31 mouse cellular contexts compared by ENCODE assay signal in genomic region chr10:82296440-82296839, GRCm38 (mm10). TPM values are rescaled to one million over a fixed set of nuclear protein-coding genes. Genes with fewer than 3 reads are reported as not detected.
DNase-seq lines count a peak whose midpoint lies in the region; ATAC-seq and TF ChIP-seq lines count a peak whose summit lies in the region.
"Had no signal": no experiment of that assay in that cellular context is flagged by ENCODE, and none has a peak within 500 bp of the region (broad histone marks: within the 10 kb centered on the region; RNA-seq: fewer than 3 reads in every experiment).

No protein-coding gene starts in this region.

- H3K27me3 ChIP-seq in E14TG2a.4 (ENCODE audit: insufficient read depth, low read length) (no peaks in the 10 kb centered on the region), Patski (no peaks in the 10 kb centered on the region)
- H3K27me3 ChIP-seq: embryonic facial prominence, embryonic 15.5 days; heart, embryonic 12.5 days; intestine, embryonic 15.5 days had no signal

- CTCF ChIA-PET in Patski (lab: Charles Lee) = no interaction called here

- H3K9me3 ChIP-seq in E14TG2a.4 (ENCODE audit: low read length) = 0 out of 2 replicates have a peak, but pooled peaks cover under 1% of the 10 kb centered on the region
- H3K9me3 ChIP-seq: embryonic facial prominence, embryonic 15.5 days had no signal

- peak; percentile 2 for DNase-seq in retina, embryonic 14.5 days (ENCODE audit: low spot score)
- DNase-seq in retina, postnatal 1 day = no peak
- DNase-seq in Patski (ENCODE audit: low read depth, low spot score) = no peak
- no peak for DNase-seq in heart, adult 18-20 months
- no peak for DNase-seq in gastrocnemius, postnatal 36 days
- DNase-seq in spleen, adult 18-20 months = no peak
- DNase-seq: adrenal gland, adult 2 months; adrenal gland, postnatal 25 days; cerebellum, adult 8-10 months; cerebellum, postnatal 14 days; embryo, embryonic 11 days; gastrocnemius, postnatal 10 days; kidney, adult 8-10 months had no signal

- H3K36me3 ChIP-seq in E14TG2a.4 (ENCODE audit: insufficient read depth, low read length) = no peaks in the 10 kb centered on the region
- H3K36me3 ChIP-seq: embryonic facial prominence, embryonic 15.5 days; forebrain, embryonic 10.5 days; heart, embryonic 12.5 days; hindbrain, embryonic 10.5 days; intestine, embryonic 15.5 days had no signal

- peak; percentile 37 for TF ChIP-seq CTCF in E14TG2a.4 (conservative IDR thresholded peaks at IDR 0.05; ENCODE audit: low read length)
- TF ChIP-seq CTCF in Patski (IDR thresholded peaks at IDR 0.05) = peak; percentile 46

- in situ Hi-C loops in Patski (cut with MboI; ENCODE audit: low pct_unique_long_range_greater_than_20kb) = loop anchor here (25.0 kb wide), 1 partner anchor 641 kb away; no protein-coding TSS in a partner anchor

- no peak for ATAC-seq in Patski
- ATAC-seq: activated CD4-positive, CD25-positive, alpha-beta regulatory T cell, adult 4 months; forebrain, embryonic 14.5 days; intestine, embryonic 15.5 days had no signal

- intact Hi-C loops in gastrocnemius, postnatal 36 days (cut with DNase I) = no loop called here

- H3K4me1 ChIP-seq in E14TG2a.4 (replicated peaks; ENCODE audit: low read depth, low read length) = no peaks in the 10 kb centered on the region
- H3K4me1 ChIP-seq: embryonic facial prominence, embryonic 15.5 days; forebrain, embryonic 10.5 days; heart, embryonic 12.5 days; hindbrain, embryonic 10.5 days; intestine, embryonic 15.5 days had no signal

- POLR2A ChIA-PET in Patski (lab: Charles Lee) = interaction anchor here (0.6 kb wide), 1 partner anchor 300 kb away, joined by 3 read pairs; no protein-coding TSS in a partner anchor

- H3K4me3 ChIP-seq in E14TG2a.4 (replicated peaks; ENCODE audit: low read length) = no peak overlapping the region
- H3K4me3 ChIP-seq: embryonic facial prominence, embryonic 15.5 days; erythroblast, embryonic 14.5 days; forebrain, embryonic 10.5 days; heart, embryonic 12.5 days; hindbrain, embryonic 10.5 days; intestine, embryonic 15.5 days had no signal

RNA-seq across cellular contexts. Expression of gene 4932415D10Rik, which starts 19.9 kb away (rescaled TPM):
- polyA plus RNA-seq in Patski (2021) = not detected
- total RNA-seq in heart, adult 18-20 months (2021) = not detected
- not detected for total RNA-seq in gastrocnemius, postnatal 36 days (2021)
- total RNA-seq: adrenal gland, adult 2 months; adrenal gland, postnatal 25 days; common myeloid progenitor, adult 5-6 weeks; gastrocnemius, postnatal 10 days; heart, adult 8-10 months; heart, postnatal 25 days; MEL had no signal
- polyA plus RNA-seq: activated CD4-positive, CD25-positive, alpha-beta regulatory T cell, adult 4 months; adrenal gland, adult 2 months; C2C12; embryonic facial prominence, embryonic 11.5 days; embryonic facial prominence, embryonic 15.5 days; forebrain, embryonic 10.5 days; forebrain, embryonic 14.5 days; frontal cortex, adult 2 months; heart, embryonic 12.5 days; heart, embryonic 16.5 days; hindbrain, embryonic 10.5 days; hindbrain, embryonic 14.5 days; intestine, embryonic 15.5 days had no signal

RNA-seq across cellular contexts. Expression of gene Zfp938, which starts 55.4 kb away (rescaled TPM):
- polyA plus RNA-seq in Patski (2021) = 10.4 TPM
- 1 to 10 TPM; 5.2 to 6.5 TPM for total RNA-seq in heart, adult 18-20 months (2021)
- 1 to 10 TPM; 3.5 to 4.3 TPM for total RNA-seq in gastrocnemius, postnatal 36 days (2021)
- total RNA-seq: MEL had no signal
- polyA plus RNA-seq: erythroblast, embryonic 14.5 days had no signal

RNA-seq across cellular contexts. Expression of gene Gm4924, which starts 57.6 kb away (rescaled TPM):
- 11.7 TPM for polyA plus RNA-seq in Patski (2021)
- total RNA-seq in heart, adult 18-20 months (2021) = 1 to 10 TPM; 1.7 to 1.9 TPM
- total RNA-seq in gastrocnemius, postnatal 36 days (2021) = 1 to 10 TPM in 1 of 2 experiments, under 1 TPM in 1; 0.96 to 1.3 TPM
- polyA plus RNA-seq: erythroblast, embryonic 14.5 days had no signal
